Mouse (Mus musculus) left cerebral cortex, postnatal 36 days (tissue): ENCODE results near the gene Dyrk3. TPM values are rescaled to one million over a fixed set of nuclear protein-coding genes. Genes with fewer than 3 reads are reported as not detected.
"Not testable (repeated sequence)": the region's sequence is repeated elsewhere in the genome, so short reads cannot be mapped to it uniquely, and the experiment has no call there.

Experiments
- DNase-seq, 2 experiments: peaks; one replicate each; pipeline ENCODE4 v3.0.0; 2021 to 2022; ENCODE audit warnings: low spot score in 2 of 2, mixed read lengths in 1 of 2
- intact Hi-C: fragments of 180-260 bp; cut with DNase I; formaldehyde crosslinking; loops from one replicate; pipeline ENCODE4 v1.15.1; 2025
- total RNA-seq, 2 experiments: library from RNA; stranded (reverse); gene quantifications; 2 replicates each; pipeline ENCODE4 v1.2.3; 2021

Gene Dyrk3
- total RNA-seq, 2 experiments from 2014 or later: 8.1 to 14.0 TPM

GRCm38 (mm10) chr1:131161091-131161490, 23.0 kb upstream of the Dyrk3 start:
- intact Hi-C loops: no loop called here
- DNase-seq: no peak

DNA sequence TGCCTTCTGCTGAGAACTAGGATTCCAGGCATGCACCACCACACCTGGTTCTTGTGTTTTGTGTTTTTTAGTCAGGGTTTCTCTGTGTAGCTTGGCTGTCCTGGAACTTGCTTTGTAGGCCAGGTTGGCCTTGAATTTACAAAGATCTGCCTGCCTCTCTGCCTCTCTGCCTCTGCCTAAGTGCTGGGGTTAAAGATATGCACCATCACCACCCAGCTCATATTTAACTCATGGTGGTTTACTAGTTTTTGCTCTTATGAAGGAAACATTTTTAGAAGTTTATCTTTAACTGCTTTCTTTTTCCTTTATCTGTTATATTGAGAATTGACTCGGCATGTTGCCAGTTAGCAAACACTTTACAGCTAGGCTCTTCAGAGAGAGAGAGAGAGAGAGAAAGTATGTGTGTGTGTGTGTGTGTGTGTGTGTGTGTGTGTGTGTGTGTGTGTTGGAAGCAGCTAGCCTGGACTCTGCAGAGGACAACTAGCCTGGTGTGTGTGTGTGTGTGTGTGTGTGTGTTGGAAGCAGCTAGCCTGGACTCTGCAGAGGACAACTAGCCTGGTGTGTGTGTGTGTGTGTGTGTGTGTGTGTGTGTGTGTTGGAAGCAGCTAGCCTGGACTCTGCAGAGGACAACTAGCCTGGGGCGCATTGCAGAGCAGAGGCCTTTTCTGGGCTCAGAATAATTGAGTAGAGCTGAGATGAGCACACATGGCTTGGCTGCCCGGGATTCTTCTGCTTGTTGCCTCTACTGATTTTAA, 21.6 kb upstream of the Dyrk3 start:
- DNase-seq, intact Hi-C loops: not testable (repeated sequence)

- intact Hi-C loops: loop anchor here (1.0 kb wide), 1 partner anchor 39 kb away; no protein-coding TSS in a partner anchor
- DNase-seq: no peak
Measured at GRCm38 (mm10) chr1:131155456-131155855, 17.3 kb upstream of the Dyrk3 start.

- DNase-seq: peak; percentile 85 to 88
- intact Hi-C loops: no loop called here
Measured at GRCm38 (mm10) chr1:131153018-131153629, 15.0 kb upstream of the Dyrk3 start, which contains the start of gene Eif2d. Gene Eif2d (plus strand): TSS chr1:131153181.

- DNase-seq: no peak
- intact Hi-C loops: no loop called here
Measured at GRCm38 (mm10) chr1:131149496-131149895, 11.4 kb upstream of the Dyrk3 start.

GRCm38 (mm10) chr1:131146181-131146614, 8.1 kb upstream of the Dyrk3 start:
- intact Hi-C loops: no loop called here
- no peak for DNase-seq

GRCm38 (mm10) chr1:131145222-131145621, 7.1 kb upstream of the Dyrk3 start:
- DNase-seq, intact Hi-C loops: not testable (repeated sequence)

DNA sequence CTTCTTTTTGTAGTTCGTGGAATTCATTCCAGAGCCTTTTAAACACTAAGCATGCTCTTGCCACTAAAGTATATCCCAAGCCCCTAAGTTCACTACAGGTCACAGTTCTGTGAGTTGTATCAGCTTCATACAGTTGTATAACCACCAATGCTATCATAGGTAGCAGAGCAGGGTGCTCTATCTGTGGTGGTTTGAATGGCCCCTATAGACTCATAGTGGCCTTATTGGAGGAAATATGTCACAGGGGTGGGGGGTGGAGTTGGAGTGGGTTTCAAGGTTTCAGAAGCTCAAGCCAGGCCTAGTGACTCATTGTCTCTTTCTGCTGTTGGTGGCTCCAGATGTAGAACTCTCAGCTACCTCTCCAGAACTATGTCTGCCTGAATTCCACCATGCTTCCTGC, 4.3 kb upstream of the Dyrk3 start:
- intact Hi-C loops: no loop called here
- no peak for DNase-seq

DNA sequence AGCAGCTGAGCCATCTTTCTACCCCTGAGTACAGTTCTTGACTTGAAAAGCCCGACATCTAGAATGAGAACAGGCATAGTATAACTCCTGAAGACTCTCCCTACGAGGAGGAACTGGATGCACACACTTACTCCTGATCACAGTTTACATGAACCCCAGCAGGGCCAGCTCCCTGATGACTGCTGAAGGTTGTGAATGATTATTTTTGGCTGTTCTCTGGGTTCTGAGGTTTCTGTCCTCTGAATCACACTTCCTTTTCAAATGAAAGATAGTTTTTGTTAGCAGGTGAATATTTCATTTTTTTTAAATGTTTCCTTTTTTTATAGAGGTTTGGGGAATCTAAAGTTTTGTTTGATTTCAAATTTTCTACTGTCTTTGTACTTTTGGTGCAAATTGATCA, 3.3 kb upstream of the Dyrk3 start:
- intact Hi-C loops: no loop called here
- no peak for DNase-seq

DNA sequence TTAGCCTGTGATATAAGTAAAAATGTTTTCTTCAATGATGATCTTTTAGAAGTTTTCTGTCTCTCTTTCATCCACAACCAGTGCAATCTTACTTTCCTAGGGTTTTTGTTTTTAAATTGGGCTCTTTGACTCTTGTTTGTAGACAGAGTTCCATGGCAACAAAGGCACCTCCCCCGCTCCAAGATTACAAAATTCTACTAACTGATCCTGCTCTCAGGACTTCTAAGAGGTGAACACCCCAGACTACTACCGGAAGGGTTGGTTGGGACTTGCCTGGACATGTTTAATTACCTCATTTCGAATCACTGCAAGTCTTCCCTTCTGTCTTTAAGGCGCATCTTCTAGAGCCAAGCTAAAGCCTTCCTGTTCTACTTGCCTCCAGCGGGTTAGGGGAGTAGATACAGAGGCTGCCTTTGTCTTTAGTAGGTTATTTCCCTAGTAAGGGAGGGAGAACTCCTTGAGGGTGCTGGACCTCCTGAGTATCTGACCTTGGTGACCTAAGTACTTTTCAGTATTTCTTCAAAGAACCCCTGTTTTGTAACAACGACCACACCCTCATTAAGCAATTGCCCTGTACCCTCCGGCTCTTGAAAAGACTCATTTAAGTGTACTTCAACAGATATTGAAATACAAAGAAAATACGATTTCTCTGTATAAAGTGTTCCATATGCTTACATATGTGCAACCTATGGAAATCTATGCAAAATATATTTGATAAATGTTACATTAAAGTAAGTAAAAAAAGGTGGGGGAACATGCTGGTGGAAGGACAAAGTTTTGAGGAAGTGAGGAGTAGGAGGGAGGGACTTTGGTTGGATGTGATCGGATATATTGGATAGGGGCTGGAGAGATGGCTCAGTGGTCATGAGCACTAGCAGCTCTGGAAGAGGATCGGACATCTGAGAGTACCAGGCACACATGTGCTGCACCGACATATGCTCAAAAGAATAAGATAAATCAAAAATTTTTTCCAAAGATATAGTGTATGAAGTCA, 1.3 kb upstream of the Dyrk3 start:
- intact Hi-C loops: loop anchor here (2.0 to 10.0 kb wide), 2 partner anchors 23 to 265 kb away; no protein-coding TSS in a partner anchor
- DNase-seq: no peak

DNA sequence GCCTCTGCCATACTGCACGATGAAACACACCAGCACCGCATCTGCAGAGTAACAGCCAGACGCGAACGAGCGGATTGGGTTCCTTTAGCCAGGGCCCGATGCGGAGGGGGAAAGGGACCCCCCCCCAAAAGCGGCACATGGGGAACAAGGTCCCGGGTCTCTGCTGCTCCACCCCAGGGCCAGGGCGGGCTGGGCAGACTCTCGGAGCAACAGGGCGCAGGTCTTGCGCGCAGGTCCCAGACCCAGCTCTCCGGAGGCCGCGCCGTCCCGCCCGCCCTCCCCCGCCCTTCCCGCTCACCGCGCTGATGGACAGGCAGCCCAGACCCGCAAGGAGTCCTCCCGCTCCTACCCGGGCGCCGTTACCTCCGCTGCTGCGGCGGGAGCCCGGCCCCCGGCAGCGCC, 422 bp downstream of the Dyrk3 start:
- intact Hi-C loops: loop anchor here (2.0 to 10.0 kb wide), 2 partner anchors 21 to 263 kb away; no protein-coding TSS in a partner anchor
- peak in 1 of 2 experiments; percentile 23 for DNase-seq

DNA sequence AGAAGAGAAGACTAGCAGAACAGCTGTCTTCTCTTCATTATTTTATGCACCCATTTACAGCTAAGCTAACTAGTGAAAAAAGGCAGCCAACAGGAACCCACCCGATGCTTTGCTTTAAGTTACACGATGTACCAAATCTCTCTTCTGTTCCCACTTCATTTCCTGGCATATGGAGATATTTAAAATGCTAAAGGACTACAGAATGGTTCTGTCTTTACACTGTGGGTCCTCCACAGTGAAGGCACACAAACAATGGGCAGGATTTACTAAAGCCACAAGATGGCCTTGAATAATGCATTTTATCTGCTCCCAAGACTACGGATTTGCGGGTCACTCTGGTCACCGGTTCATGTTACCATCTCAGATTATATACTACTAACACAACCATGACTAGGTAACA, 1.0 kb downstream of the Dyrk3 start:
- intact Hi-C loops: loop anchor here (10.0 kb wide), 1 partner anchor 262 kb away; no protein-coding TSS in a partner anchor
- DNase-seq: no peak

DNA sequence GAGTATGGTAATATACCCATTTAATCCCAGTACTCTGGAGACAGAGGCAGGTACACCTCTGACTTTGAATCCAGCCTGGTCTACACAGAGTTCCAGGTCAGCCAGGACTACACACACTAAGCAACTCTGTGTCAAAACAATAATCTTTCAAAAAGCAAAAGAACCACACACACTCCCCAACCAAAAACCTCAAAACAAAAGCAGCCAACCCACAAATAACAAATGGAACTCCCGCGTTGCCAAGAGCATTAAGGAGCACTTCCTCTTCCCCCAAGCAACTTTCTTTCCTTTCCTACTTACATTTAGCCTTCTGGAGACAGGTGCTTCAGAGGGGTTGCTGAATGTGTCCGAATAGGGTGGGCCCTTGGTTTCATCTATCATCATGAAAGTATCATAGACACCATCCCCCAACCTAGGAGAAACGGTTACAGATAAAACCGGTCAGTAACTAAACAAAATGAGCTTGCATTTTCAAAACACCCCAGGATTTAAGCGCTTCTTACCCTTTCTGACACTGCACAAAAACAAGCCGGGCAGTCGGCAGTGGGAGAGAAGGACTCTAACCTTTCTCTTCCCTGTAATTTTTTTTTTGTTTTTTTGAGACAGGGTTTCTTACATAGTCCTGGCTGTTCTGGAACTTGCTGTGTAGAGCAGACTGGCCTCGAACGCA, 2.0 kb downstream of the Dyrk3 start:
- DNase-seq: no peak
- intact Hi-C loops: loop anchor here (10.0 kb wide), 1 partner anchor 261 kb away; no protein-coding TSS in a partner anchor

GRCm38 (mm10) chr1:131134942-131135522, 3.1 kb downstream of the Dyrk3 start:
- intact Hi-C loops: loop anchor here (10.0 kb wide), 1 partner anchor 260 kb away; no protein-coding TSS in a partner anchor
- DNase-seq: no peak

DNA sequence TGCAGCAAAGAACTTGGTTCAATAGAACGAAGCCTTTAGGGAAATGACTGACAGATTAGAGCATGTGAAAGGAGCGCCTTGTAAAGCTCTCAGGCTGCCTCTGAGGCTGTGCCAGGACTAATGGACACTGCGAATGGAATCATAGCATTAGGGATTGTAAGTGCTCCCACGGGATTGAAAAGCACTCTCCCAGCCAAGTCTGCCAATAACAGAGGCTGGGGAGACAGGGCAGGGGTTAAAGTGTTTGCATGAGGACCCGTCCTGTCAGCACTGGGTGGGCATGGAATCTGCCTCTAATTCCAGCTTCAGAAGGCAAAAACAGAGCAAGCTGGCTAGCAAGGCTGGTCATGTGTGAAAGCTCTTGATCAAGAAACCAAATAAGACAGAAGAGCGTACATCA, 3.9 kb downstream of the Dyrk3 start:
- intact Hi-C loops: loop anchor here (10.0 kb wide), 1 partner anchor 259 kb away; no protein-coding TSS in a partner anchor
- no peak for DNase-seq

- peak; percentile 66 to 68 for DNase-seq
- intact Hi-C loops: no loop called here
Measured at GRCm38 (mm10) chr1:131125987-131126744, 12.0 kb downstream of the Dyrk3 start.

DNA sequence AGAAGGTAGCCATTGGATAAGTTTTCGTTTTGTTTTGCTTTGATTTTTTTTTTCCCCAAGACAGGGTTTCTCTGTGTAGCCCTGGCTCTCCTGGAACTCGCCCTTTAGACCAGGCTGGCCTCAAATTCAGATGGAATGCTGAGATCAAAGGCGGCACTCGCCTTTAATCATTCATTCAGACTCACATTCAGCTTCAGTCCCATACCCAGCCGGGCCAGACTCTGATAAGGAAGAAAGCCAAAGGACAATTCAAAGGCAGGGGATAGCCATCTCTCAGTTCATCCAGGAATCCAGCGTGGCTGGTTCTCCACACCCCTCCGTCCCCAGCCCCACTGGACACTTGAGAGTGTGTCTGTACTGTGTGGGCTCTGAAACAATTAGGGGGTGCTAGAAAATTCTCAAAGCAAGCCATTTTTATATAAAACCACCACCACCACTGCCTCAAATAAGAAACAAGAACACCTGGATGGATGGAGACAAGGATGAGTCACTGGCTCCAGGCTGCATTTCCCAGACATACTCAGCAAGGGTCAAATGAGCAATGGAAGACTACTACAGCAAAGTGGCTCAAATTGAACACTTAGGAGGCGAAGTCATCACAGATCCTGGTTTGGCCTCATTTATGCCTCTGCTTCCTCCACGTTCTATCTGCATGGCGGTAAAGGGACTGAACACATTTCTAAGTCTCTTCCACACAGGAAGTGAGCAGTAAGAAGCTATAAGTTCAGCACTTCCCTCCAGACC, 14.4 kb downstream of the Dyrk3 start:
- intact Hi-C loops: no loop called here
- no peak for DNase-seq
